Mouse (Mus musculus): ENCODE data around the gene Gm4969. TPM values are rescaled to one million over a fixed set of nuclear protein-coding genes. Genes with fewer than 3 reads are reported as not detected.

Gene Gm4969
- polyA plus RNA-seq (2015; fragmentation: Nextera tagmentation; extraction: Ambion mirVana): 3.6 and 3.8 TPM in 2 replicates

DNA sequence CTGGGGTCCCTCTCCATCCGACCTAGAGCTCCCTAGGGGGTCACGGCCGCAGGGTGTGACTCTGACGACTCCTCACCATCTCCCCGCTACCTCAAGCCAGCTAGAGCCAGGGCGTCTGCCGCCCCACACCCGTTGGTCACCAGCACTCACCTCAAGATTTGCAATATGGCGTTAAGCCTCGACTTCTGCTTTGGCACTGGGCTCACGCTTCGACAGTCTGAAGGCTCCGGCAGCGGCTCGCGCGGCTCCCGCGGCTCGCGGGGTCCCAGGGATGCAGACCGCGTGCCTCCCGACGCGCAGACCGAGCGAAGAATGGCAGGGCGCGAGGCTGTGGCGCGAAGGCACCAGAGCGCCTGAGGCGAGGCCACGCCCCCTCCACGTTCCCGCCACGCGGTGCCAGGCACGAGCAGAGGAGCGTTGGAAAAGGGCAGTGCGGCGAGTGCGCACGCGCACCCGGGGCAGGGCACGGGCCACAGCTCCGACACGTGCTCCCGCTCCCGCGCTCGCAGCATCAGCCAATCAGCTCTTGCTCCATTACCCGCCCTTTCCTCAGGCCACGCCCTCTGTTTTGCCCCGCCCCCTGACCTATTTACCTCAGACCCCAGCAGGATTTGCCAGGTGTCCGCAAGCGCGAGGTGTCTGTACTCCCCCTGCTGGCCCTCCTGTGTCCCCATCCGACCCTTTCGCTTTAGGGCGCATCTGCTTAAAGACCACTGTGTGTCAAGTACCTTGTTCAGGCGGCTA, at the start of gene Gm4969:
Gene Gm4969 (minus strand): TSS at position 341 of the 744 bp plus-strand sequence.
- WGBS: 21% methylated on average over 64 of the region's 64 CpGs
- 0 out of 2 replicates have a peak within 1 kb of the TSS, but pooled peaks have one; percentile 6 for H3K27ac ChIP-seq (replicated peaks)

DNA sequence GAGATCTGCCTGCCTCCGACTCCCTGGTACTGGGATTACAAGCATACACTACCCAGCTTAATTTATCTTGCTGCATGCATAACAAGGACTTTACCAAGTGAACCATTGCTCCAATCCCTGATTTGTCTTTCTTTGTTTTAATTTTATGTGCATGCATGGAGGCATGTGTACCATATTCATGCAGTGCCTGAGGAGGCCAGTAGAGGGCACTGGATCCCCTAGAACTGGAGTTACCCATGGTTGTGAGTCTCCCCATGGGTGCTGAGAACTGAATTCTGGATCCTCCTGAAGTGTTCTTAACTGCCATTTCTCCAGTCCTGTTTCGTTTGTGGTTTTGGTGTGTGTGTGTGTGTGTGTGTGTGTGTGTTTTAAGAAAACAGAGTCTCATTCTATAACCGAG, 48.8 kb upstream of the Gm4969 start:
- ATAC-seq (replicated peaks): no peak
- Histone ChIP-seq H3K4me2 (replicated peaks) (no peak overlapping the region), H3K4me3 (no peak overlapping the region), H3K4me1 (peaks cover 43% of the 10 kb centered on the region), H3K9ac (replicated peaks) (no peak overlapping the region), H3K27ac (replicated peaks) (no peak overlapping the region), H3K27me3 (peaks cover 6% of the 10 kb centered on the region; the same call in 1 of the 2 replicates), H3K36me3 (no peaks in the 10 kb centered on the region), H3K9me3 (no peaks in the 10 kb centered on the region)
- 88% methylated on average over 3 of the region's 3 CpGs for WGBS

More for the DNA sequence above, at the start of gene Gm4969:
- Histone ChIP-seq H3K9me3 (no peaks in the 10 kb centered on the region), H3K27me3 (no peaks in the 10 kb centered on the region), H3K9ac (replicated peaks) (no peak within 1 kb of the TSS), H3K4me2 (replicated peaks) (peak within 1 kb of the TSS; percentile 46), H3K36me3 (no peaks in the 10 kb centered on the region), H3K4me3 (peak within 1 kb of the TSS; percentile 35), H3K4me1 (peaks cover 26% of the 10 kb centered on the region)
- ATAC-seq (replicated peaks): peak; percentile 17; the same call in 1 of the 2 replicates

DNA sequence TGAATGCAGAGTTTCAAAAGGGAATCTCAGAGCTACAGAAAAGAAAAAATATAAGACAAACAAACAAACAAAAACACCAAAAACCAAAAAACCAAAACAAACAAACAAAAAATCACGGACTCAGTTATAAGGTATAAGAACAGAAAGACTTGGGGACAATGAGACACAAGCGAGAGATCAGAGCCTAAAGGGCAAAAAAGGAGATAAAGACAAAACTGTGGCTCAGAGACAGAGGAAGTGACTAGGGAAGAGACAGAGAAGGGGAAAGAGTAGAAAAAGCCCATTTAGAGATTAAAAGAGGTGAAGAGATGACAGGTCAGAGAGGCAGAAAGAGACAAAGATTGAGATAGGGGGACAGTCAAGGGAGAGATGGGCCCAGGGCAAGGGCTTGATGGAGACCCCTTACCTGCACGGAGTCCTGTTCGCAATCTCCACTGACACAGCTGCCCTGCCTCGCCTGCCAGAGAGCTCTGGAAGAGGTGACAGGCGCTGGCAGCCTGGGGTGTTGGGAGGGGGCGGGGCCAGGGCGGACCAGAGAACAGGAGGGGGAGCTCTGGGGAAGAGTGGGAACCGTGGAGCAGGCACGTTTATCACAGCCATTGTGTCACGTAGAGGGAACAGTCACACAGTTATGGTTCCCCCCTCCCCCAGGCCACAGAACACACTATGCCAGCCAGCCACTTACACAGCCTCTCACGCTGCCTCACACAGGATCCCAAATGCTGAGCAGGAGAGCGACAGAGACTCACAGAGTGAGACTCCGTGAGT, 47.7 kb upstream of the Gm4969 start, which contains the start of gene Gipr:
Gene Gipr (minus strand): TSS at position 472 of the 768 bp plus-strand sequence.
- H3K4me2 ChIP-seq (replicated peaks): peak within 1 kb of the TSS; percentile 39
- ATAC-seq (replicated peaks): peak; percentile 39
- peak within 1 kb of the TSS; percentile 28 for H3K4me3 ChIP-seq
- peaks cover 37% of the 10 kb centered on the region for H3K4me1 ChIP-seq
- peak within 1 kb of the TSS; percentile 41 for H3K9ac ChIP-seq (replicated peaks)
- H3K36me3 ChIP-seq: no peaks in the 10 kb centered on the region
- whole genome bisulfite sequencing: 8% methylated on average over 14 of the region's 14 CpGs
- H3K27me3 ChIP-seq: peaks cover 6% of the 10 kb centered on the region; the same call in 1 of the 2 replicates
- no peaks in the 10 kb centered on the region for H3K9me3 ChIP-seq
- H3K27ac ChIP-seq (replicated peaks): peak within 1 kb of the TSS; percentile 83

DNA sequence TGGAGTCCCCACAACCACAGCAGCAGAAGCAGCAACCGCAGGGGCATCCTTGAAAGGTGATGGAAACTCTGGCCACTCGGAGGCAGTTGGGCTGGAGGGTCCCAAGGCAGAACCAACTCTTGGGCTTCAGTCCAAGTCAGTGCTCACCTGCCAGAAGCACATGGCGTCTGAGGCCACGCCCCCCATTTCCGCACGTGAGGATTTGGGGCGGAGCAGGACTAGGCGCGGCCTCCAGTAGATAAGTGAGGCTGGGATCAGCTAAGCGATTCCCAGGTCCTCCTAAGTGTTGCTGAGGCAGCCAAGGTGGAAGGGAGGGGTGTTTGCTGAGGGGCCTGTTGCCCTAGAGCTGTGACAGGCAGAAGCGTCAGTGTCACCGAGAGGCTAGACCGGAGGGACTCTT, 46.8 kb upstream of the Gm4969 start:
- Histone ChIP-seq H3K27ac (replicated peaks) (peak overlapping the region; percentile 83; the same call in 1 of the 2 replicates), H3K4me3 (peak overlapping the region; percentile 28), H3K36me3 (no peaks in the 10 kb centered on the region), H3K27me3 (peaks cover 6% of the 10 kb centered on the region; the same call in 1 of the 2 replicates), H3K9ac (replicated peaks) (0 out of 2 replicates have a peak overlapping the region, but pooled peaks have one; percentile 17), H3K9me3 (no peaks in the 10 kb centered on the region), H3K4me1 (peaks cover 36% of the 10 kb centered on the region), H3K4me2 (replicated peaks) (peak overlapping the region; percentile 39)
- WGBS: 3% methylated on average over 13 of the region's 13 CpGs
- ATAC-seq (replicated peaks): no peak

DNA sequence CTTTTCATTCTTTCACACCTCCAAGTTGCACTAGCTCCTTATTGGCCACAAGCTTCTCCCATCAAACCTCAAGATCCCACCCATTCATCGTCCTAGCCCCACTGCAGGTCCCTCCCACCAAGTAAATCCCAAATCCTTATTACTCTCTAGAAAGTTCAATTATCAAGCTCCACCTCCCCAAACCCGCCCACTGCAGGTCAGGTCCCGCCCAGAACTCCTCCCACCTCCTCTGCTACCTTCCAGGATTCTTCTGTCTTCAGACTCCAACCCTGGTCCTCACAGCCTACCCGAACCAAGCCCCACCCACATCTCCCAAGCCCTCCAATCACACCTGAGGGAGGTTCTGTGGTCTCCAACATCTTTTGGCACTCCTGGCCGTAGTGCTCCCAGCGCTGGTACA, 46.0 kb upstream of the Gm4969 start:
- Histone ChIP-seq H3K4me2 (replicated peaks) (peak overlapping the region; percentile 39), H3K9ac (replicated peaks) (no peak overlapping the region), H3K27ac (replicated peaks) (0 out of 2 replicates have a peak overlapping the region, but pooled peaks have one; percentile 8), H3K4me1 (peaks cover 41% of the 10 kb centered on the region), H3K36me3 (no peaks in the 10 kb centered on the region), H3K9me3 (no peaks in the 10 kb centered on the region), H3K27me3 (peaks cover 11% of the 10 kb centered on the region; the same call in 1 of the 2 replicates), H3K4me3 (peak overlapping the region; percentile 28)
- ATAC-seq (replicated peaks): no peak; the same call in 1 of the 2 replicates
- WGBS: 3% methylated on average over 6 of the region's 6 CpGs

DNA sequence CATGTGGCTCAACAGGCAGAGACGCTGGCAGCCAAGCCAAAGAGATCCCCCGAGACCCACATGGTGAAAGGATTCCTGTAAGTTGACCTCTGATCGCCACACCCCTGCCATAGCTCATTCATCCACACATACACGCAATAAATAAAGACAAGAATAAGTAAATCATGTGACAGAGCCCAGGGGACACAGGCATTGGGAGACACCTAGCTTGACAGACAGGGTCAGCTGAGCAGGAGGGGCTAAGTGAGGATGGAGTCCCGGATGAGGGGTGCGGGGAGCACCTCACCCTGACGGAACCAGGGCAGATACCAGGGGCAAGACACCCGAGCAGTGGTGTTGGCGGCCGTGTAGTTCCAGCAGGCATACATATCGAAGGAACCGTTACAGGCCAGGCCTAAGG, 45.6 kb upstream of the Gm4969 start:
- Histone ChIP-seq H3K27me3 (peaks cover 11% of the 10 kb centered on the region; the same call in 1 of the 2 replicates), H3K4me1 (peaks cover 42% of the 10 kb centered on the region), H3K4me3 (0 out of 2 replicates have a peak overlapping the region, but pooled peaks have one; percentile 4), H3K9me3 (no peaks in the 10 kb centered on the region), H3K4me2 (replicated peaks) (peak overlapping the region; percentile 39; the same call in 1 of the 2 replicates), H3K9ac (replicated peaks) (no peak overlapping the region), H3K27ac (replicated peaks) (no peak overlapping the region), H3K36me3 (no peaks in the 10 kb centered on the region)
- ATAC-seq (replicated peaks): no peak
- WGBS: 28% methylated on average over 12 of the region's 12 CpGs

DNA sequence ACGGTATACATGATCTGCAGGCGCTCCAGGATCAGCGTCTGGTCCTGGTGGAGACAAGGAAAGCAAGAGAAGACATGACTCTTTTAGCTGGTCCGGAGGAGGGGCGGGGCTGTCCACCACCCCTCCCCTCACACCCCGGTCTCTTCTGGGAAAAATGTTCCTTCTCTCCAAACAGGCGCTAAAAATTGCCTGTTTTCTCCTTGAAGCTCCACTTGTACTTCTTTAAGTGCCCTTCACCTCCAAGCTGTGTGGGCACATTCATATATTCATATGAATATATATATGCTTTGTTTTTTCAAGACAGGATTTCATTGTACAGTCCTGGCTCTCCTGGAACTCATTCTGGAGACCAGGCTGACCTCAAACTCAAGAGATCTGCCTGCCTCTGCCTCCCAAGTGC, 44.8 kb upstream of the Gm4969 start:
- Histone ChIP-seq H3K27ac (replicated peaks) (no peak overlapping the region), H3K9me3 (no peaks in the 10 kb centered on the region), H3K36me3 (no peaks in the 10 kb centered on the region), H3K27me3 (peaks cover 11% of the 10 kb centered on the region; the same call in 1 of the 2 replicates), H3K4me2 (replicated peaks) (no peak overlapping the region), H3K4me3 (no peak overlapping the region), H3K4me1 (peaks cover 51% of the 10 kb centered on the region), H3K9ac (replicated peaks) (no peak overlapping the region)
- ATAC-seq (replicated peaks): no peak
- WGBS: 92% methylated on average over 7 of the region's 7 CpGs

DNA sequence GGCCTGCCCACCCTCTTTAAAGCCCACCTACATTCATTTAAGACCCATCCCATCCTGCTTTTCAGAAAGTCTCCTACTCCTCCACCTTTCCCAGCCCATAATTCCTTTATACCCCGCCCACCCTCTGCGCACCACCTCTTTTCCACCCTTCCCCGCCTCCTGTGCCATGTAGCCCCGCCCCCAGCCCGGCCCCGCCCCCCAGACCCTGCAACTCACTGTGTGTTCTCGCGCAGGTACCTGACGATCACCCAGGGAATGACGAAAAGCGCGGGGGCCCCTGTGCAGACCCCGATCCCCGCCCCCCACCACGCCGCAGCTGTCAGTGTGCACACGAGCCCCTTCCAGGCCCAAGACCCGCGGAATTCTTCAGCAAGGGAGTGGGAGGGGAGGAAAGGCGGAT, 41.9 kb upstream of the Gm4969 start:
- Histone ChIP-seq H3K4me3 (peak overlapping the region; percentile 36), H3K9me3 (no peaks in the 10 kb centered on the region), H3K9ac (replicated peaks) (0 out of 2 replicates have a peak overlapping the region, but pooled peaks have one; percentile 16), H3K27me3 (peaks cover 9% of the 10 kb centered on the region; the same call in 1 of the 2 replicates), H3K4me1 (peaks cover 48% of the 10 kb centered on the region), H3K36me3 (no peaks in the 10 kb centered on the region), H3K27ac (replicated peaks) (no peak overlapping the region), H3K4me2 (replicated peaks) (peak overlapping the region; percentile 58)
- no peak for ATAC-seq (replicated peaks)
- 2% methylated on average over 20 of the region's 20 CpGs for WGBS

DNA sequence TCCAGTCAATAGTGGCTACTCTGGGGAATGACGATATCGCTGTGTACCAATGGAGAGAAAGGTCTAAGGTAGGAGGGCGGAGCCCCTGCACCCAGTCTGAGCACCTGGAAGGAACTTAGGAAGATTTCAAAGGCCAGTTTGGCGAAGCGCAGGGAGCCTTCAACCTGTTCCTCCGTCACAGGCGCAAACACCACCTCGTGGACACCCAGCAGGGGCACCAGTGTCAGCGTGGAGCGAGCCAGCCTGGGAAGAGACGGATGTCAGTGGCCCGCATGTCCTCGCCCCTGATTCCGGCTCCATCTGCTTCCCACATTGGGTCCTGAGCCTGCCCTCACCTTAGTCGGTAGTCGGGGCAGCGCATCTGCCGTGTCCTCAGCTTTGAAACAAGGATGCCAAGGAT, 41.2 kb upstream of the Gm4969 start:
- Histone ChIP-seq H3K4me1 (peaks cover 41% of the 10 kb centered on the region), H3K9me3 (no peaks in the 10 kb centered on the region), H3K4me3 (peak overlapping the region; percentile 36; the same call in 1 of the 2 replicates), H3K9ac (replicated peaks) (peak overlapping the region; percentile 27; the same call in 1 of the 2 replicates), H3K36me3 (no peaks in the 10 kb centered on the region), H3K4me2 (replicated peaks) (peak overlapping the region; percentile 58), H3K27ac (replicated peaks) (0 out of 2 replicates have a peak overlapping the region, but pooled peaks have one; percentile 90), H3K27me3 (peaks cover 5% of the 10 kb centered on the region; the same call in 1 of the 2 replicates)
- 14% methylated on average over 18 of the region's 18 CpGs for WGBS
- ATAC-seq (replicated peaks): no peak

DNA sequence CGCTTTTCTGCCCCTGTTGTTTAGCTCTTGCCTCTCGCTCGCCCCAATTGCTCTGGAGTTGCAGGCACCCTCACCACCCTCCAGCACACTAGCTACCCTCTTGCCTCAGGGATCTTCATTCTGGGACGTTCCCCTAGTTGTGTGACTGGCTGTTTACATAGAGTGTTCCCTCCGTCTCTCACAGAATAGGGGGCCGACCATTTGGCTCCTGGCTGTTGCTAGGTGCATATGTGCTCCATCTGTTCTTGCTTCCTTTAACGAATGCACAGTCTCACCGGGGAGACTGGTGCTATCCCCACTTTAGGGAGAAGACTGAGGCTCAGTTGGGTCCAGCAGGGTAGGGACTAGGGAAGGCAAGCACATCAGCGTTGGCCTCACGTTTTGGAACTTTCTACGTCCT, 40.4 kb upstream of the Gm4969 start:
- Histone ChIP-seq H3K9me3 (no peaks in the 10 kb centered on the region), H3K36me3 (peaks cover 6% of the 10 kb centered on the region), H3K27me3 (peaks cover 5% of the 10 kb centered on the region; the same call in 1 of the 2 replicates), H3K4me2 (replicated peaks) (no peak overlapping the region), H3K27ac (replicated peaks) (peak overlapping the region; percentile 90), H3K4me3 (no peak overlapping the region), H3K4me1 (peaks cover 33% of the 10 kb centered on the region), H3K9ac (replicated peaks) (no peak overlapping the region)
- WGBS: 58% methylated on average over 11 of the region's 11 CpGs
- ATAC-seq (replicated peaks): 0 out of 2 replicates have a peak, but pooled peaks have one; percentile 17

DNA sequence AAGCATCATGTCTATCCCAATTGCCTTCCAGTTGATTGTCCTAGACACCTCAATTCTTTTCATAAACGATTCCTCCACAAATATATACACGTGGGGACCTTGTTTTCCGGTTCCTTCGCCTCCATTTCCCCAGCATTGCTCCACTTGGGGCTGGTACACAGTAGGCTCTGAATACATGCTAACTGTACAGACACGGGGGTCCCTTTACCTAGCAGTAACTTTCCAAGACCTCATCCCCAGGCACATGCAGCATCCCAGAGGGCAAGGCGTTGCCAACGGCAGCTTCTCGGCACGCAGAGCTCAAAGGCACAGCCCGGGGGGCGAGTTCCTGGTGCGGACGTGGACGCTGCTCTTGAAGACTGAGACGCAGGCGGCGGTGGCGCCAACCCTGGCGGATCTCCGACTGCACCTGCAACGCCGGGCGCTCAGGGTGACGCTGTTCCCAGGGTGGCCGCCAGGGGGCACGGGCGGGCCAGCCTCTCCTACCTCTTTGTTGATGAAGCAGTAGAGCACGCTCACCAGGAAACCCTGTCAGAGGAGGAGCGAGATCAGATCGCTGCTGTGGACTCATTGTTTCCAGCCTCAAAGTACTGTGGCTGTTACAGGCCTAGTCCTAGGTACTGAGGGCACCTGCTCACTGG, 39.1 kb upstream of the Gm4969 start:
- peak; percentile 80 for ATAC-seq (replicated peaks)
- H3K9me3 ChIP-seq: no peaks in the 10 kb centered on the region
- peaks cover 16% of the 10 kb centered on the region for H3K36me3 ChIP-seq
- peak overlapping the region; percentile 24 for H3K4me3 ChIP-seq
- peaks cover 5% of the 10 kb centered on the region; the same call in 1 of the 2 replicates for H3K27me3 ChIP-seq
- peak overlapping the region; percentile 44 for H3K4me2 ChIP-seq (replicated peaks)
- H3K9ac ChIP-seq (replicated peaks): peak overlapping the region; percentile 46
- H3K4me1 ChIP-seq: peaks cover 33% of the 10 kb centered on the region
- WGBS: 3% methylated on average over 30 of the region's 30 CpGs
- peak overlapping the region; percentile 90 for H3K27ac ChIP-seq (replicated peaks)
